Mouse (Mus musculus) testis, adult 2 months (tissue): ENCODE results near the gene Lama1. TPM values are rescaled to one million over a fixed set of nuclear protein-coding genes. Genes with fewer than 3 reads are reported as not detected.
A peak's percentile ranks its signal among the peaks of the same experiment; 100 is the strongest.

Experiments
- H3K27ac ChIP-seq: fragments of 200-500 bp; 2 replicates; pipeline ENCODE4 v1.5.1; 2012; ENCODE audit warnings: low read depth, low read length; ENCODE audit not compliant: control insufficient read depth, insufficient read depth
- H3K27me3 ChIP-seq: fragments of 200-500 bp; 2 replicates; pipeline ENCODE4 v1.6.1; 2012; ENCODE audit warnings: mild to moderate bottlenecking, low read length, moderate library complexity; ENCODE audit not compliant: control insufficient read depth, insufficient read depth
- H3K36me3 ChIP-seq: fragments of 200-500 bp; 2 replicates; pipeline ENCODE4 v1.6.1; 2012; ENCODE audit warnings: mild to moderate bottlenecking, low read length; ENCODE audit not compliant: control insufficient read depth, insufficient read depth
- H3K4me1 ChIP-seq: fragments of 200-500 bp; 2 replicates; pipeline ENCODE4 v1.6.1; 2012; ENCODE audit warnings: low read length; ENCODE audit not compliant: control insufficient read depth, insufficient read depth
- H3K4me3 ChIP-seq: fragments of 200-500 bp; 2 replicates; pipeline ENCODE4 v1.5.1; 2012; ENCODE audit warnings: low read depth, mild to moderate bottlenecking, low read length, moderate library complexity, mixed read lengths; ENCODE audit not compliant: control insufficient read depth
- CTCF ChIP-seq: fragments of 200-500 bp; IDR thresholded peaks from 2 replicates; pipeline ENCODE4 v1.5.1; 2012; ENCODE audit warnings: low read depth, mild to moderate bottlenecking, inconsistent platforms, low read length, moderate library complexity; ENCODE audit not compliant: control insufficient read depth, insufficient read depth, insufficient replicate concordance
- POLR2A ChIP-seq: fragments of 200-500 bp; IDR thresholded peaks from 2 replicates; pipeline ENCODE4 v1.6.1; 2012; ENCODE audit warnings: low read depth, mild to moderate bottlenecking, inconsistent platforms, low read length, moderate library complexity; ENCODE audit not compliant: control insufficient read depth
- polyA plus RNA-seq: library from polyadenylated mRNA; depleted of rRNA; stranded (reverse); fragments of >200 nt; gene quantifications from 2 replicates; pipeline ENCODE4 v1.2.3, GENCODE M21; 2012; rRNA removed

Gene Lama1
- polyA plus RNA-seq, 1 experiment, result 6.1 TPM

DNA sequence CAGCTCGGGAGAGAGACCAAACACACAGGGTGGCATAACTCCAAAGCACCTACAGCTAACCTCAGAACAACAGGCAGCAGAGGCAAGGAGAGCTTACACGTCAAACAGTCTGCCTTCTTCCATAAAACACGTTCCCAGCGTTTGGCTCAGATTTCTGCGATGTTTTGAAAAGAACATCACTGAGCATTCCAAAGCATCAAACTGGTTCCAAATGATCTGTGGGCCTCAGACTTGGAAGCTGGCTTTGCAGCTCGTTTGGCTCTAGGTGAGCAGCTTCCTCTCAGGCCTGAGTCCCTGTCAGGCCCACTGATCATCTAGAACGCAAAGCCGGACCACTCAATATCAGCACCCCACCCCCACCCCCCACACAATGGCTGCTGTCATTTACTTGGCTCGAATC, 169.0 kb downstream of the Lama1 start:
- no peak overlapping the region for H3K4me3 ChIP-seq
- no peak overlapping the region for H3K27ac ChIP-seq
- H3K4me1 ChIP-seq, result peaks cover 6% of the 10 kb centered on the region
- TF ChIP-seq CTCF (no peak), POLR2A (no peak)
- H3K27me3 ChIP-seq, result no peaks in the 10 kb centered on the region
- H3K36me3 ChIP-seq, result no peaks in the 10 kb centered on the region

GRCm38 (mm10) chr17:67866541-67867241, 169.6 kb downstream of the Lama1 start:
- Histone ChIP-seq H3K4me1 (peaks cover 6% of the 10 kb centered on the region), H3K27me3 (no peaks in the 10 kb centered on the region), H3K27ac (peak overlapping the region; percentile 54), H3K4me3 (no peak overlapping the region), H3K36me3 (no peaks in the 10 kb centered on the region)
- TF ChIP-seq POLR2A (no peak), CTCF (no peak)

- Histone ChIP-seq H3K4me1 (peaks cover 6% of the 10 kb centered on the region), H3K27me3 (no peaks in the 10 kb centered on the region), H3K27ac (peak overlapping the region; percentile 94), H3K4me3 (peak overlapping the region; percentile 91), H3K36me3 (no peaks in the 10 kb centered on the region)
- TF ChIP-seq CTCF, result peak; percentile 72
- peak; percentile 73; the same call in 1 of the 2 replicates for TF ChIP-seq POLR2A
Observed at GRCm38 (mm10) chr17:67869731-67870601, 172.9 kb downstream of the Lama1 start.

Other genes starting within 250 kb of the Lama1 start
- gene Lrrc30, start 64.5 kb upstream of the Lama1 start, polyA plus RNA-seq, result not detected in 2 replicates